Mouse (Mus musculus) right cerebral cortex, postnatal 36 days (tissue): ENCODE data around the gene Nrbp1.

Experiments
- DNase-seq, 2 experiments: peaks; one replicate each; pipeline ENCODE4 v3.0.0; 2022; ENCODE audit warnings: low spot score in 2 of 2, mixed read lengths in 1 of 2

The Nrbp1 gene

DNA sequence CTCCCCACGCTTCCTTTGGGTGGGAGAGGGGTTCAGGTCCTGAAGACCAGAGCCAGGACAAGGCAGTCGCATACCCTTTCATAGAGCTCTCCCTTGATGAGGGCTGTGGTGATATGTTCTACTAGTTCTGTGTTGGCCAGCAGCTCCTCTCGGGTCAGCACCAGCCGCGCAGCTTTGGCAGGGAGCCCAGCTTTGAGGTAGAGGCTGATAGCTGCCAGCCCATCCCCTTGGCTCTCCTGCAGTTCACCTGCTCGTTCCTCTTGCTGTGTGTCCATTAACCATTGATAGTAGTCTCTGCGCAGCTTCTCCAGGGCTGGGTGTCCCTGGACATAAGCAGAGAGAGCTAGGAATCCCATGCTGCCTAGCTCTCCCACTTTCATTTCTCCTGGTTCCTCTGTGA lies 25.4 kb downstream of the Nrbp1 start:
- DNase-seq = no peak

DNA sequence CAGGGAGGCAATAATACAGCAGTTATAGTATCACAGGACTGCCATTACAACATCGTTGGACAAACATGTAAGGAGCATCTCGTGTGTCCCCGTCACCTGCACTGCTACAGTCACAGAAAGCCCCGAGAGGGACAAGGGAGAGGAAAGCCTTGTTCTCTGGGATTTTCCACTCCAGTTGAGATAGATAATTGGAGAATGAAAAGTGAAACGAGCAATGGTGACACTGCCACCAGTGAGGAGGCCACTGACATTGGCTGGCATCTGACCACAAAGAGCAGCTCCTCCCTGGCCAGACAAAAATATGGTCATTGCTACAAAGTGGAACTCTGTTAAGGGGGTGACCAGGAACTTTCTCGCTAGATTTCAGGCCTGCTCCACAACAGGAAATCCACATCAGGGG lies 27.0 kb downstream of the Nrbp1 start:
- DNase-seq = no peak

DNA sequence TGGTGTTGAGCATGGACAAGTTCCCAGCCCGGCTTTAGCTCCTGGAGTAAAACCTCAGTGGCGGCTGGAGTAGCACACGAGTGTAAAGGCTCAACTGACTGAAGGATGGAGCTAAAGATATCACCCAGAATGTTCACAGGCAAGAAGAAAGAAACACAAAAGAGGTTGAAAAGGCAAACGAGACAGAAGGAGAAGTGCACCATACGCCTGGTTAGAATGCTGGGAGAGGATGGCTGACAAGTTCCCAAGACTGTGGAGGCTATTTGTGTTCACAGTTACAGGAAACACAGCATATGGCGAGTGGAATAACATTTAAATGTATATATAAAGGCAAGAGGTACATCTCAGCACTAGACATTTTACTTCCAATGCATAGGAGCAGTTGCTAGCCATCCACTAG lies 32.4 kb downstream of the Nrbp1 start:
- no peak for DNase-seq

DNA sequence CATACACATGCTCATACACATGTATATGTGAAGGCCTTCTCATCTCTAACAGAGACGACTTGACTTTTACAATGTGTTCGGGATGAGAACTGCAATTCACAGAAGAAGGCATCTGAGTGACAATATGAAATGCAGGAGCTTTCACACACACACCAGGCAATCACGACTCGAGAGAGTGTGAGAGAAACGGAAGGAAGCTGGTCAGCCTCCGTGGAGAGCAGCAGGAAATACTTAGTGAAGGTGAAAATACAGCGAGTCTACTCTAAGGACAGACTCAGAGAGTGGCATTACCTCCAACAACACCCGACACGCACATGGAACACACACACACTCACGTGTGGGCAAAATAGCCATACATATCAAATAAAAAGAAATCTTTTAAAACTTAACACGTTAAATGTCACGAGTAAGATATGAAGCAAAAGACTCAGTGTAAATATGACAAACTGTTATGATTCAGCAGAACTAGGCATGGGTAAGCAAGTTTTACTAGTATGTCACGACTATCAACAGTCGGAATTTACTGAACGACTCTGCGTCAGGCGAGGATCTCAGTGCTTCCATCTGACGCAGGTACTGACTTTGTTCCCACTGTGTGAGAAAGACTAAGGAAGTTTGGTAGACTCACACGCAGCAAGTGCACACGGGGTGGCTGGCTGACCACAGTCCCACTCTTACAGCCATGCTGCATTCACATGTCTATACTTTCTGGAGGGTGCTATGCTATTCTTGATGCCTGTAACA lies 38.8 kb downstream of the Nrbp1 start:
- DNase-seq = no peak

DNA sequence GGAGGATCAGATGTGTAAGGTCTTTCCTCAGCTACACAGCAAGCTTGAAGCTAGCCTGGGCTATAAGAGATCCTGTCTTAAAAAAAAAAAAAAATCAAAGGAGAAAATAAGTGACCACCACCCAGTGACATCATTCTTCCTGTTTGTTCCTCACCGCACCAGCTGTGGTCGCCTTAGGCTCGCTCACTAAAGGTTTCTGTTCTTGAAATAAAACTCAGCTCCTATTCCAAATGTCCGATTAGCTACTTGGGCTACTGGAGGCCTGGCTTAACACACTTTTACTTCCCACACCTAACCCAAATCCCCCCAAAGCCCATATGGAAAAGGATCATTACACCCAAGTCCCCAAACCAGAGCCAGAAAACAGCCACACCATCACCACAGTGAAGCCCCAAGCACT lies 47.6 kb downstream of the Nrbp1 start:
- DNase-seq = no peak

DNA sequence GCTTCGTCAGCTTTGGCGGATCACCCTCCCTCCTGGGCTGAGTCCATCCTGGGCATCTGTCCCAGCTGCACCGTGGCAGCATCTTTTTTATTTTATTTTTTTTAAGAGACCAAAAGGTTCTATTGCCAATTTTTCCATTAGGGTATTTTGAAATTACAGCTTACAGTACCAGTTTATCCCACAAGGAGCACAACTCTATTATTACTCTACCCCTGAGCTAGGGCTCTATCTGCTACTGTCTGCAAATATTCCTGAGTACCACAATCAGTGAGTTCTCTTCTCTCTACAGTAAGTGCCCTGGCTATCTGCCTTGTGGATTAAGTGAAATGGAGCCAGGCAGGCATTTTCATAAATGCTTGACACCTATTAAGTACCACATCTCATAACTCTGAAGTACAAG lies 48.0 kb downstream of the Nrbp1 start:
- no peak for DNase-seq

DNA sequence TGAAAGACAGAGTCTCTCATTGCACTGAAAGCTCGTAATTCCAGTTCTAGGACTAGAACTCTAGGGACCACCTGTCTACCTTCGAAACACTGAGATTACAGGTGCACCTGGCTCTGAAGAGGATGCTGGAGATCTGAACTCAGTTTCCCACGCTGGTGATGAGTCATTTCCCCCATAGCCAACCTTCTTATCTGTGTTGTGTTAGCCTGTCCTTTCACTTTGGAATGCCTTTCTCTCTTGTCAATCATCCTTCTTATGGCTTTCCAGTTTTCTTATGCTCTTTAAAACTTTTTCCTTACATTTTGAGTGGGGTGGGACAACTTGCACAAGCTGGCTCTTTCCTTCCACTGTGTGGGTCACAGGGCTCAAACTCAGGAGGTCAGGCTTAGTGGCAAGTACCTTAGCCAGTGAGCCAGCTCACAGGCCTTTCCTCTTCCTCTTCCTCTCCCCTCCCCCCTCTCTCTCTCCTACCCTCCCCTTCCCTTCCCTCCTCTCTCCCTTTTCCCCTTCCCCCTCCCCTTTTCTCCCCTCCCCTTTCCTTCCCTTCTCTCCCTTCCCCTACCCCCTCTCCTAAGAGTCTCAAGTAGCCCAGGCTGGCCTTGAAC lies 49.1 kb downstream of the Nrbp1 start:
- DNase-seq = no peak

DNA sequence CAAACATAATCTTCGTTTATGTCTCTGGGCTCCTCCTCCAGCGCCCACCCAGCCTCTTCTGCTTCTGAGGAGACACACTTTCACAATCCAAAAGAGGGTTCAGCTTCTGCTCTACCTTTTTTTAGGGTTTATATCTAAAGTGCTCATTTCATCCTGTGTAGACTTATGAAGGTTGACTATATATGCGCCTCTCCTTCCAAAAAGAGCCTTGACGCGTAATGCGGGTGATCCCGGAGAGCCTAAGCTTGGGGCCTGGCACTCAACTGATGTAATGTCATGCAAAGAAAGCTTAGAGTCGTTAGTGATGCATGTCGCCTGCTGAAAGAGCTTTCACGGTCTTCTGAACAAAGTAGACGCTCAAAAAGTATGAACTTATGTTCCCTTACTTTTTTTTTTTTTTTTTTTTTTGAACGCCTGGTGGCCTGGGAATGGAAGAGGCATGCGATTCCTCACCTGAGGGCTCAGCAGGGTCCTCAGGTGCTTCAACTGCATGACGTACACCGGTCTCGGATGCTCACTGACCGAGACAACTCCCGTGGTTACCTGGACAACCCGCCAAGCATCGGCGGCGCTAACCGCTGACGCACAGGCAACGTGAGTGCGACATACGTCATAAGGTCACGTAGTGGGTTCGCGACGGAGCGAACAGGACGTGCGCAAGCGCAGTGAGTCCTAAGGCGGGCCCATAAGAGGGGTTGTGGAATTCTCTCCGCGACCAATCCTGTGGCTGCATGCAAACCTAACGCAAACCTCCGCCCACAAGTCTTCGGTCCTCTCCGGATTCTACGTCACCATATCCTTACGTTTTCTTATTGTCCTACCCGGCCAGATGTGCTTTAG lies 50.1 kb downstream of the Nrbp1 start, which contains the start of gene Ift172:
Gene Ift172 (minus strand): TSS at position 596 of the 840 bp plus-strand sequence.
- peak; percentile 95 to 97 for DNase-seq

DNA sequence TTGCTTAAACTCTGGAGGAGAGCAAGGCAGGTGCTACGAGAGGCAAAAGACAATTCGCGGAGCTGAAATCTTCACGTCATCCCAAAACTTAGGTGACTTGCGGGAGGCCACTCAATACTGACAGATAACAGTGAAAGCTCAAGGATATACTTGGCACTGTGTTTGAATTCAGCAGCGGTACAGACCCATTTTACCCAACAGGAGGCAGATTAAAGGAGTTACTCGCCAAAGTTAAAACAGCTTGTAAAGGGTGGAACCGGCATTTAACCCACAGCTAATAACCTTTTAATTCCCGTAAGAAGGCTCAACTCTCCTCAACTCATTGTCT lies 50.7 kb downstream of the Nrbp1 start:
- no peak for DNase-seq

DNA sequence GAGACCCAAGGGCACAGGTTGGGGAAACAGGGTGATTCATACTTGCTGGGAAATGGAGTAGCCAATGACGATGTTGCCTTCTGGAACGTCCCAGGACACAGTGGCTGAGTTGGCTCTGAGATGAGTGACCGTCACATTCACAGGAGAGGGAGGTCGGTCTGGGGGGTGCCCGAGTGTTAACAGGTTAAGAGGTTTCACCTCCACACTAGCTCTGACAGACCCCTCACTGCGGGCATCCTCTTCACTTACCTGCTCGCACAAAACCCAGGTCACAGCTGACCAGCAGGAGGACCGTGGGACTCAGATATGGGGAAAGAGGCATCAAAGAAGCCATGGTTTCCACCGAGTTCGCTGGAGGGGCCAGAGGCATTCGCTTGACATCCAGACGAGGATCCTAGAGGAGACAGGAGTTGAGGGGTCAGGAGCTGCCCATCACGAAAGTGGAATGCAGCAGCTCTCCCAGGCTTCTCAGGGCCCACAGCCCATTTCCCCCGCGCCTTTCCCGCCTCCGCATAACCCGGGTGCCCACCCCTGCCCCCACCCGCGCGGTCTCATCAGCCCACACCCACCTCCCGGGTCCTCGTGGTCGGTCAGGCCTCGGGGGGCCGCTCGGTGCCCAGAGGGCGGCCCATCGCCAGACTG lies 54.4 kb downstream of the Nrbp1 start:
- no peak for DNase-seq

DNA sequence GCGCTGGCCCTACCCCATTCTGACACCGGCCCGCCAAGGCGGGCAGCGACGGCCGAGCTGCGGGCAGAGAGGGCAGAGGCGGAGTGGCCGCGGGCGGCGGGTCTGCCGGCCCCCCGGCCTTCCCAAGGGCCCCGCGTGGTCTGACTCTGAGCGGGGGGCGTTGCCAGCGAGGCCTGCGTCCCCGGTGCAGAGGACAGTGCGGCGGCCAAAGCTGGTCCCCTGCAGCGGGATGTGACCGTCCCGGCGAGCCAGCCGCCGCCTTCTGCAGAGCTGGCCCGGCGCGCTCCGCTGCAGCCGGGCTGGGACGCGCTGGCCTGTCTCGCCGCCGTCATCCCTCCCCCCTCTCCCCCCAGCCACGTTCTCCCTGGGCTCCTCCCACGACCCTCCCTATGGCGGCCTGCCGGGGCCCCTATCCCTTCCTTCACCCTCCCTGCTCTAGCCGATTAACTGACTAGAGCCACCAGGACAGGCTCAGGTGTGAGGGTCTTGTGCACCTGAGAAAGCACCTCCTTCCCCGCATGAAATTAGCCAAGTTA lies 55.0 kb downstream of the Nrbp1 start, which contains the start of gene Fndc4:
Gene Fndc4 (minus strand): TSS at position 475 of the 536 bp plus-strand sequence.
- DNase-seq = no peak

DNA sequence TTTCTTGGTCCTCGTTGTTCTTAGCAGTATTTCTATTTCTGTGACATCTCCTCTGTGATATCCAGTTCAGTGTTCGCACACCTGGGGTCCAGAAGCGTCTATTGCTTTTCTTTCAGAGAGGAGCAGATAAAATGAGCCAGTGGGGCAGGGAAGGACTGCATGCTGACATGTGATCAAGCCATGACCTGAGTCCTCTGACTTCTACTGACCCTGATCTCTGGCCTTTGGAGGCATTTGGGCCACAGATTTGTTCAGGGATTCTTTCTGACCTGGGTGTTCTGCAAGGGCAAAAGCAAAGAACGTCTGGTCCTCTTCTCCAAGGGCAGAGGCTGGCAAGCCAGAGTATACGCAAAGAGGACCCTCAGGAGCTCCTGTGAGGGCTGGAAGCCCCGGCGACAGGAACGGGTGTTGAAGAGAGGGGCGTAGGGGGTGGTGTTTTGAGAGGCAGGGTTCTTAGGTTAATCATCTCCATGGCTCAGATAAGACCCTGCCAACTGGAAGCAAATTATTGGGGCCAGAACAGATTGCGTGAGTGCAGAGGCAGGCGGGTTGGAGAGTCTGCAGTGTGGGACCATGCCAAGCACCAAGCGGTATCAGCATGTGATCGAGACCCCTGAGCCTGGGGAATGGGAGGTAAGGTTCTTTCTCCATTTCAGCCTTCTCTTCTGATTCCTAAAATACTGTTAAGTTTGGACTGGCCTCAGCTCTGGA lies 56.5 kb downstream of the Nrbp1 start, which contains the start of gene Gckr:
Gene Gckr (plus strand): TSS at position 397 of the 711 bp plus-strand sequence.
- no peak for DNase-seq

DNA sequence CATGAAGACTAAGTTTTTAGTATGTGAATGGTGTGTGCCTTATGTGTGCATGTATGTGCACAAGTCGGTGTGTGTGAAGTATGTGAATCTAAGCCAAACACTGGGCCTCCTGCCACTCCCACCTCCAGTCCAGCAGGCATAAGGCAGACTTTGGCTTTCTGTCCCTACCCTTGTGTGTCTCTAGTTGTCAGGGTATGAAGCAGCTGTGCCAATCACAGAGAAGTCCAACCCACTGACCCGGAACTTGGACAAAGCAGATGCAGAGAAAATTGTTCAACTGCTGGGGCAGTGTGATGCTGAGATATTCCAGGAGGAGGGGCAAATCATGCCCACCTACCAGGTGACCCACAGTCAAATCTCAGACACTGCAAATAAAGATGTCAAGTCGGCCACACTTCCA lies 57.3 kb downstream of the Nrbp1 start:
- DNase-seq = no peak

DNA sequence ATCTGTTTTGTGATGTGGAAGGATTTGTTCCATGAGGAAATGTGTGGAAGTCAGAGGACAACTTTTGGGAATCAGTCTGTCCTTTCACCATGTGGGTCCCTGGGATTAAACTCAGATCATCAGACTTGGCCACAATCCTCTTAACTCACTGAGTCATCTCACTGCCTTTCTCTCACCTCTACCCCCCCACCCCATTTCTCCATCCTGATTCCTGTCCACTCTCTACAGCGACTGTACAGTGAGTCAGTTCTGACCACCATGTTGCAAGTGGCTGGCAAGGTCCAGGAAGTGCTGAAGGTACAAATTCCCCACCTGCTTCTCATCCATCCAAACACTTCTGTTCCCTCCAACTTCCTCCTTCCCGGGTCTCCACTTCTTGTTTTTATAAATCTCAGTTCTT lies 57.8 kb downstream of the Nrbp1 start:
- no peak for DNase-seq
